In genomic region chr19:39060719-39061118, GRCm38 (mm10) we compare ENCODE assay signal across 26 mouse cellular contexts. TPM values are rescaled to one million over a fixed set of nuclear protein-coding genes. Genes with fewer than 3 reads are reported as not detected.
DNase-seq lines count a peak whose midpoint lies in the region; ATAC-seq lines count a peak whose summit lies in the region.
"Had no signal": no experiment of that assay in that cellular context is flagged by ENCODE, and none has a peak within 500 bp of the region (broad histone marks: within the 10 kb centered on the region; RNA-seq: fewer than 3 reads in every experiment).

Gene Cyp2c65 (plus strand): TSS chr19:39061015.

- no peak within 1 kb of the TSS for H3K9ac ChIP-seq in intestine, embryonic 15.5 days
- no peak within 1 kb of the TSS for H3K9ac ChIP-seq in intestine, embryonic 16.5 days (ENCODE audit: low read depth, low read length)
- no peak within 1 kb of the TSS for H3K9ac ChIP-seq in stomach, embryonic 16.5 days (ENCODE audit: low read length)
- no peak within 1 kb of the TSS for H3K9ac ChIP-seq in hindbrain, embryonic 12.5 days
- H3K9ac ChIP-seq: embryonic facial prominence, embryonic 12.5 days; forebrain, embryonic 13.5 days; forebrain, embryonic 15.5 days; forebrain, postnatal 0 days had no signal

- 0 out of 2 replicates have a peak within 1 kb of the TSS, but pooled peaks have one; percentile 2 for H3K27ac ChIP-seq in intestine, embryonic 15.5 days
- H3K27ac ChIP-seq in intestine, embryonic 16.5 days (ENCODE audit: low read length), result no peak within 1 kb of the TSS
- H3K27ac ChIP-seq in stomach, embryonic 16.5 days (ENCODE audit: low read length), result no peak within 1 kb of the TSS
- H3K27ac ChIP-seq in hindbrain, embryonic 12.5 days, result no peak within 1 kb of the TSS
- H3K27ac ChIP-seq: embryonic facial prominence, embryonic 10.5 days; embryonic facial prominence, embryonic 12.5 days; forebrain, embryonic 13.5 days; forebrain, embryonic 15.5 days had no signal

- H3K27me3 ChIP-seq in intestine, embryonic 15.5 days (replicated peaks), result no peaks in the 10 kb centered on the region
- no peaks in the 10 kb centered on the region for H3K27me3 ChIP-seq in intestine, embryonic 16.5 days (replicated peaks; ENCODE audit: control insufficient read depth, insufficient read depth, low read length)
- H3K27me3 ChIP-seq in stomach, embryonic 16.5 days (ENCODE audit: control insufficient read depth, insufficient read depth, low read length), result no peaks in the 10 kb centered on the region
- no peaks in the 10 kb centered on the region for H3K27me3 ChIP-seq in hindbrain, embryonic 12.5 days
- H3K27me3 ChIP-seq: embryonic facial prominence, embryonic 12.5 days; forebrain, embryonic 13.5 days; forebrain, embryonic 15.5 days had no signal

- no peak within 1 kb of the TSS for H3K4me3 ChIP-seq in intestine, embryonic 15.5 days (replicated peaks)
- no peak within 1 kb of the TSS for H3K4me3 ChIP-seq in intestine, embryonic 16.5 days (ENCODE audit: low read length)
- no peak within 1 kb of the TSS for H3K4me3 ChIP-seq in stomach, embryonic 16.5 days (replicated peaks; ENCODE audit: low read length)
- H3K4me3 ChIP-seq in hindbrain, embryonic 12.5 days, result no peak within 1 kb of the TSS
- H3K4me3 ChIP-seq: embryonic facial prominence, embryonic 10.5 days; embryonic facial prominence, embryonic 12.5 days; forebrain, embryonic 13.5 days; forebrain, embryonic 15.5 days had no signal

- H3K4me2 ChIP-seq in intestine, embryonic 15.5 days (replicated peaks), result no peak within 1 kb of the TSS
- no peak within 1 kb of the TSS for H3K4me2 ChIP-seq in intestine, embryonic 16.5 days (ENCODE audit: low read depth, low read length)
- no peak within 1 kb of the TSS for H3K4me2 ChIP-seq in stomach, embryonic 16.5 days (ENCODE audit: low read depth, low read length)
- H3K4me2 ChIP-seq in hindbrain, embryonic 12.5 days (replicated peaks), result no peak within 1 kb of the TSS
- H3K4me2 ChIP-seq: embryonic facial prominence, embryonic 12.5 days; forebrain, embryonic 13.5 days; forebrain, embryonic 15.5 days had no signal

- H3K4me1 ChIP-seq in intestine, embryonic 15.5 days (replicated peaks), result no peaks in the 10 kb centered on the region
- no peaks in the 10 kb centered on the region for H3K4me1 ChIP-seq in intestine, embryonic 16.5 days (ENCODE audit: control insufficient read depth, insufficient read depth, low read length)
- H3K4me1 ChIP-seq in stomach, embryonic 16.5 days (ENCODE audit: control insufficient read depth, insufficient read depth, low read length), result no peaks in the 10 kb centered on the region
- no peaks in the 10 kb centered on the region for H3K4me1 ChIP-seq in hindbrain, embryonic 12.5 days
- H3K4me1 ChIP-seq: embryonic facial prominence, embryonic 10.5 days; embryonic facial prominence, embryonic 12.5 days; forebrain, embryonic 13.5 days; forebrain, embryonic 15.5 days had no signal

- no peaks in the 10 kb centered on the region for H3K36me3 ChIP-seq in intestine, embryonic 15.5 days
- H3K36me3 ChIP-seq in intestine, embryonic 16.5 days (ENCODE audit: control insufficient read depth, insufficient read depth, low read length), result no peaks in the 10 kb centered on the region
- H3K36me3 ChIP-seq in stomach, embryonic 16.5 days (ENCODE audit: control insufficient read depth, insufficient read depth, low read length), result no peaks in the 10 kb centered on the region
- H3K36me3 ChIP-seq in hindbrain, embryonic 12.5 days, result no peaks in the 10 kb centered on the region
- H3K36me3 ChIP-seq: embryonic facial prominence, embryonic 10.5 days; embryonic facial prominence, embryonic 12.5 days; forebrain, embryonic 15.5 days had no signal

- WGBS in intestine, embryonic 15.5 days, result 47% methylated on average over 2 of the region's 2 CpGs
- 32% methylated on average over 2 of the region's 2 CpGs for WGBS in intestine, embryonic 16.5 days
- WGBS in large intestine, adult 2 months, result 19% methylated on average over 2 of the region's 2 CpGs
- WGBS in stomach, embryonic 16.5 days, result 42% methylated on average over 2 of the region's 2 CpGs
- 78% methylated on average over 2 of the region's 2 CpGs for WGBS in hindbrain, embryonic 12.5 days

- peak; percentile 73 for ATAC-seq in intestine, embryonic 15.5 days
- ATAC-seq in intestine, embryonic 16.5 days, result peak; percentile 76
- ATAC-seq in stomach, embryonic 16.5 days (ENCODE audit: insufficient read depth, low FRiP score), result peak; percentile 53; the same call in 1 of the 2 replicates
- ATAC-seq in hindbrain, embryonic 12.5 days (ENCODE audit: low FRiP score), result no peak
- ATAC-seq: activated CD4-positive, CD25-positive, alpha-beta regulatory T cell, adult 4 months; forebrain, embryonic 13.5 days; forebrain, embryonic 15.5 days; forebrain, postnatal 0 days; Patski had no signal

- H3K9me3 ChIP-seq in intestine, embryonic 15.5 days, result no peaks in the 10 kb centered on the region
- no peaks in the 10 kb centered on the region for H3K9me3 ChIP-seq in intestine, embryonic 16.5 days (ENCODE audit: control insufficient read depth, low read length)
- no peaks in the 10 kb centered on the region for H3K9me3 ChIP-seq in stomach, embryonic 16.5 days (replicated peaks; ENCODE audit: control insufficient read depth, low read length)
- no peaks in the 10 kb centered on the region for H3K9me3 ChIP-seq in hindbrain, embryonic 12.5 days (replicated peaks)
- H3K9me3 ChIP-seq: embryonic facial prominence, embryonic 10.5 days; embryonic facial prominence, embryonic 12.5 days; forebrain, embryonic 15.5 days had no signal

- DNase-seq in large intestine, adult 2 months (ENCODE audit: low read depth, low spot score), result peak; percentile 39
- no peak for DNase-seq in Muller cell, postnatal 12 days (ENCODE audit: inconsistent ontology term)
- no peak for DNase-seq in cerebellum, adult 18-20 months
- DNase-seq in right cerebral cortex, postnatal 10 days (ENCODE audit: low spot score in 2 of 2), result no peak
- DNase-seq: adrenal gland, adult 8-10 months; adrenal gland, postnatal 14 days; adrenal gland, postnatal 36 days; cerebellum, adult 11-12 months; cerebellum, adult 8-10 months; cerebellum, adult 9-11 months; cerebellum, postnatal 25 days; forebrain, postnatal 0 days had no signal

RNA-seq across cellular contexts. Expression of gene Cyp2c65, which starts in this region (rescaled TPM):
- 10.3 and 10.9 TPM in 2 replicates for polyA plus RNA-seq in intestine, embryonic 15.5 days (2015; fragmentation: Nextera tagmentation; extraction: Ambion mirVana)
- 13.6 and 14.8 TPM in 2 replicates for polyA plus RNA-seq in intestine, embryonic 16.5 days (2015; fragmentation: Nextera tagmentation; extraction: Ambion mirVana)
- polyA plus RNA-seq in large intestine, adult 2 months (2012; rRNA removed), result 4.4 and 57.2 TPM in 2 replicates
- 11.7 and 14.0 TPM in 2 replicates for polyA plus RNA-seq in stomach, embryonic 16.5 days (2015; fragmentation: Nextera tagmentation; extraction: Ambion mirVana)
- polyA plus RNA-seq in hindbrain, embryonic 12.5 days (2016; fragmentation: Nextera tagmentation; extraction: Ambion mirVana), result not detected in 2 replicates
- polyA plus RNA-seq: activated CD4-positive, CD25-positive, alpha-beta regulatory T cell, adult 4 months; C2C12; cortical plate, adult 2 months; embryonic facial prominence, embryonic 10.5 days; embryonic facial prominence, embryonic 12.5 days; embryonic facial prominence, embryonic 14.5 days; forebrain, embryonic 11.5 days; forebrain, embryonic 13.5 days; forebrain, embryonic 15.5 days; forebrain, postnatal 0 days; Patski had no signal
